Mouse (Mus musculus): ENCODE measurements around the gene Rap2c.

Gene Rap2c

DNA sequence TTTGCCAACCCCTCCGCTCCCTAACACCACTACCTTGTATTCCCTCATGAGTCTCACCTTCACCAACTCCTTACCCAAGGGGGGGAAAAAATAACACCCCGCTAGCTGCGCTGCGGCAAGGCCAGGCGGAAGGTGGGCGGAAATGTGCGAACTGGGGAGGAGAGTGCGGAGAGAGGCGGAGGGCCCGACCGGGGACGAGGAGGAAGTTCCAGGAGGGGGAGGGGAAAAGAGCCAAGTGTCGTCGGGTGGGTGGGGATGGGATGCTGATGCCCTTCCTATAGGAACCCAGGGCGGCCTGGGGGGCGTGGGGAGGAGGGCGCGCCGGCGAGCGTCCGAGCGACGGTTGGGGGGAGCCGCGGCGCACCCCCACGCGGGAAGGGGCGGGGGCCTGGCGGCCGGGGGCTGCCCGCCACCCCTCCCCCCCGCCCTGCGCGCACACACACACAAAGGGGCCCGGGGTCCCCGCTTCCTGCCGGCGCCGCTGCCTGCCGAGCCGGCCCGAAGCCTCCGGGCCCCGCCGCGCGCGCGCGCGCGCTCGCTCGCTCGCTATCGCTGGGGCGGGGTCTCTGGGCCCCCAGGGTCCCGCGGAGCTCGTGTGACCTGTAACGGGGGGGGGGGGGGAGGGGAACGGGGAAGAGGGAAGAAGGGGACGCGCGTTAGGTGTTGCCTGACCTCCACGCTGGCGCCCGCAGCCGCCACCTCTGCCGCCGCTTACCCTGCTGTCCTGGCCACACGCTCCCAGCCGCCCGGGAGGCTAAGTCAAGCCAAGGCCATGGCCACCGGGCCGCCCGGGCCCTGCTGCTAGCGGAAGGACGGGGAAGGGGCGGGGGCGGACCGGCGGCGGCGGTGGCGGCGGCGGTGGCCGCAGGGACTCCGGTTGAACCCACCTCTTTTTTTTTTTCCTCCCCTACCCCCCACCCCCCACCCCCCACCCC lies at the start of gene Rap2c:
TSS of gene Rap2c (minus strand) at position 168 of the 935 bp plus-strand sequence.
- no peak for DNase-seq (ENCODE audit: low read depth, low spot score)

DNA sequence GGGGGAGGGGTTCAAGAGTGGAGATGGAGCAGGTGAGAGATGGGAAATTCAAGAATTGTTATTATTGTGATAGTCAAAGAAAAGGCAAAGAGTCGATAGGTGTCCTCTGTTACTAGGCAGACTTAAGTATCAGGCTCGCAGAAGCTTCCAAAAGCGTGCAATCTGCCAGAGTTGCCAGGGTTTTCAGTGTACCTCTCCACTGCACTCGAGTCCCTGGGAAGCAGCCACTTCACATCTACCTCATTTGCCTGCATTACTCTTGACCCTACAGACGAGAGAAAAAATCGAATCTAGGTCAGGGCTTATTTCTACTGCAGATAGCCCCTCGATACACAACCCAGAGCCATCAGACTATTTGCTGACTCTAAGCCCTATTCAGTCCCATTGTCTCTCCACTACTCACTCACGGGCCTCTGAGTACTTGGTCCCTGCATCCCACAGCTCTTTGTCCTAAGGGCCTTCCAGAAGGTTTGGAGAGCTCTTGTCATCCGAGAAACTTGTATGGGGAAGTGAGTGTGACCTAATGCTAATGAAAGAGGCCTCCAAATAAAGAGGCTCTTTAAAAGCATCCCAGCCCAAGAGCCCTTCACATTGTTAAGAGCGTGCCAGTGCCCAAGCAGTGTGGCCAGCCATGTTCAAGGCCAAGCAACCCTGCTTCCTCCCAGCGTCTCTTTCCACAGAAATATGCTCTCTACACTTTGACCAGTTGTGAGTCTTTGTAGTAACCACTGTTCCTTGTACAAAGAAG lies 48.9 kb upstream of the Rap2c start:
- DNase-seq (ENCODE audit: low read depth, low spot score) = no peak

DNA sequence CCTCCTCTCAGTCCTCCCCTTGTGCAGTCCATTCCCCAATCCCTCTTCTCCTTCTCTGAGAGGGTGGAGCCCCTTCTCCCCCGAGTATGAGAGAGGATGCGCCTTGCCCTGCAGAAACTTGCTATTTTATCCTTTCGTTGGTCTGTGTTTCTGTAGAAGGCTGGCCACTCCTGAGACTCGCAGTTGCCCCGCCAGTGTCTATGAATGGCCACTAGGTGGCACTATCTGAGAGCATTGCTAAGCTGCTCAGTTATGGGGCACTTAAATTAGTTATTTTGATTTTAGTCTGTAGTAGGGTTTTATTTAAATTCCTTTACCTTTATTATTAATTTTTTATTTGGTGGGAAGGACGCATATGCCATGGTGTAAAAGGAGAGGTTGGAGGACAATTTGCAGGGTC lies 48.0 kb upstream of the Rap2c start:
- DNase-seq (ENCODE audit: low read depth, low spot score) = no peak

DNA sequence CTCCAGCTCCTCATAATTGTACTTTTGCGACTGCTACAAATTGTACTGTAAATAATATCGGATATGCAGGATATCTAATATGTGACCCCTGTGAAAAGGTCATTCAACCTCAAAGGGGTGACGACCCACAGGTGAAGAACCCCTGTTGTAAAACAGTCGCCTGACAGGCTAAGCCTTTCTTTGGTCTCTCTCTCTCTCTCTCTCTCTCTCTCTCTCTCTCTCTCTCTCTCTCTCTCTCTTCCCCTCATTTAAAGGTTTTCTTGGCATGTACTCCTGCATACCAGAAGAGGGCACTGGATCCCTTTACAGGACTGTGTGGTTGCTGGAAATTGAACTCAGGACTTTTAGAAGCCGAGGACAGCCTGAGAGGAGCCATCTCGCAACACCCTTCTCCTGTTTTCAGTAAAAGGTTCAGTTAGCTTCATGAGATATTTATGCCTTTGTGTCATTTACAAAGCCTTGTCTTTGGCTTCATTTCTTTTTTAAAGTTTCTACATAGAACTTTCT lies 47.4 kb upstream of the Rap2c start:
- DNase-seq (ENCODE audit: low read depth, low spot score) = no peak

DNA sequence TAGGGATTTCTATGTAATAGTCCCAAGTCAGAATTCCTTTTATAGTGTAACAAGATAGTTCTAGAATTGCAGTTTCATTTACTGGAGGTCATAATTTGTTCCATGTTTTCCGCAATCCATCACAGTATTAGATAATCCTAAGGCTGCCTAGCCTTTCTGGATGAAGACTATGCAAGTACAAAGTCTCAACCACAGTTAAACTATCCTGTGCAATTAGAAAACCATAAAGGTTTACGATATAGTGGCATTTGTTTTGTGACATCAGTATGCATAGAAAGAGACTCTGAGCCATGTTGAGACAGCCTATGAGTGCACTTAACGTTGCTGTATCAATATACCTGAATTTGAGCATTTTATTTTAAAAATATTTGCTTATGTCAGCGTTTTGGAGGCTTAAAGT lies 42.4 kb upstream of the Rap2c start:
- no peak for DNase-seq (ENCODE audit: low read depth, low spot score)

DNA sequence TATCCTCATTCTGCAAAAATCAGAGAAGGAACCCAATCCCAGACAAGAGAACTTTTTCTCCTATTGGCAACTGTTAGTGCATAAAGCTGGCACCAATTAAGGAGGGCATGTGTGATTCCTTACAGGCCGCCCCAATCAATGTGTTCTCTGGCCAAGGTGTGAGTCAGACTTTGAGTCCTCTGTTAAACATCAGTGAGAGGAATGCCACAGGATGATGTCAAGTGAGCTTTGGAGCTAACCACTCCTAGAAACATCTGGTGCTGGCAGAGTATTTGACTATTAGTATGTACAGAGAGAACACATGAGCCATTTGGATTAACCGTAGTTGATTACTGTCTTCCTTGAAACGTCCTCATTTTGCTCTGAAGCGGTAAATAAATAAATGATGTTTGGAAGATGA lies 40.9 kb upstream of the Rap2c start:
- DNase-seq (ENCODE audit: low read depth, low spot score) = no peak

DNA sequence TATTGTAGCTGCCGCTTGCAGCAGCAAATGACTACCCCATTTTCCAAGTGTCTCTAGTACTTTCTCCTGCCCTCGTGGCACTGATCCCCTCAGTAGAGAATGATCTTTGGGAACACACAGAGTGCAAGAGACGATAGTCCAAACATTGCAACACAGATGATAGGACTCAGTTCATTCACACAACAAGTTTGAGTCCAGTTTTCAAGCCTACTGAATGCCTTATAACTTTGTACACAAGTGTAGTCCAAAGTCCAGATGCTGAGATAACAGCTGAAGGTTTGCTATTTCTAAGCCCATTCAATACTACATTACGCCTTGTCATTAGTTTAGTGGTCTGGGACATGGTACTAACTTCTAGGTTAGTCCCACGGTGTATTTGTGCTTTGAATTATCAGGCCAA lies 40.5 kb upstream of the Rap2c start:
- no peak for DNase-seq (ENCODE audit: low read depth, low spot score)

DNA sequence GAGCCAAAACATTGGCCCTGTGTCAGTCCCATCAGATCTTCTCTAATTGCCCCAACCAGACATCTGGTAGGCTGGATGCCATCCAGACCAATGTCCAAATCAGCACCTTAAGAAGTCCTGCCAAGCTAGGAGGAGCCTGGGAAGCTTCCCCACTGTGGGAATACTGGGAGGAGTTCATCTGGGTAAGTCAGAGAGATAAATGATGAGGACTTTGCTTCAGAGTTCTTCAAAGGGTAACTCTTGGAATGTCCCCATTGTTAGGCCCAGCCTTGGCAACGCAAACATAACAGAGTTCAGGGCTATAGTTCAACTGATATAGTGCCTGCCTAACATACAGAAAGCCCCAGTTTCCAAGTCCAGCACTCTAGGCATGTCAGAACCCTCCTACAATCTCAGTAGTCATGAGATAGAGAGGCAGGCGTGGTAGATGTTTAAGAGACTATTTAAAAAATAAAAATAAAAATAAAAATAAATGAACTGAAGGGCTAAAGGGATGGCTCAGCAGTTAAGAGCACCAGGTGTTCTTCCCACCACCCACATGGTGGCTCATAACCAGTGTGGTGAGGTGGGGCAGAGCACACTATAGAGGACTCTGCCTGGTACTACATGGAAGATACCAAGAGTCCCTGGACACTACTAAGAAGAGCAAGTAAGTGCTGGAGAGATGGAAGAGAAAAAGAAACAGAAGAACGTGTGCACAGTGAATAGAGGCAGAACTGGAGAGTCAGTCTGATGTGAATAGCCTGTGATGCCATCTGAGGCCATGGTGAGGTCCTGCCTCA lies 34.1 kb upstream of the Rap2c start:
- no peak for DNase-seq (ENCODE audit: low read depth, low spot score)

DNA sequence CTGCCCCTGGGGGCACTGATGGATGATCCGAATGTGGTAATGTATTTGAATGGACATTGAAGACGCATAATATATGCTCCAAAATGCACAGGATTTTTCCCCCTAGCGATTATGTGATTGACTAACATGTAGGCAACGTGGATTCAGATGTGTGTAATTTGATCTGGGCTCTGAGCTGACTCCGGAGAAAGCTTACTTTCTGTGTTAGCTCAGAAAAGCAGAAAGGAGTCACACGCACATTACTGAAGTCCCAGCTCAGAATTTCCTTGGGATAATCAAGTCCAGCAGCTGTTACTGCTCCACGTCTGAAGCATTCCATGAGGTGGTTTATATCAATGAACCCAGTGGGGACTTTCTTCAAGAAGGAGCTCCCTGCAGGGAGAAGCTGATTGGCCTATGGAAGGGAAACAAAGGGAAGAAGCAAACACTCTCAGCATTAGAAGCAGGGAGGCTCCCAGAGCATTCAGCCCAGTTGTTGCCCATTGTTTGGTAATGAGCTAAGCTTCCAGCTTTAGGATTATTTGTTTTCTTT lies 17.9 kb upstream of the Rap2c start:
- DNase-seq (ENCODE audit: low read depth, low spot score) = no peak

DNA sequence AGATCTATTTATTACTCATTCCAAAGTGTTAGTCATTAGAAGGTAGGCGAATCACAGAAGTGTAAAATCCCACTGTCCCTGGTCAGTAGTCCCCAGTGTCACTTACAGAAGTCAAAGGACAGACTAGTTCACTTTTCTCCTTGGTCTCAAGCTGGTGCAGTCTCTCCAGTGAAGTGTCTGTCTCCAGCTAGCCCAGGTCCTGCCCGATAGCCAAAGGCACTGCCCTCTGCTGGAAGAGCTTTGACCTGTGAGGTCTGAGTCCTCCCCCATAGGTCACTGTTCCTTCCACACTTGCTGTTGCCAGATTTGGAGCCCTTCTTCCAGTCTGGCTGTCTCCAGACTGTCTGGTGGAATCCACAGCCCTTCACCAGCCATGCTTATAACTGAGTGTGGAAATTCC lies 2.1 kb upstream of the Rap2c start:
- DNase-seq (ENCODE audit: low read depth, low spot score) = no peak

DNA sequence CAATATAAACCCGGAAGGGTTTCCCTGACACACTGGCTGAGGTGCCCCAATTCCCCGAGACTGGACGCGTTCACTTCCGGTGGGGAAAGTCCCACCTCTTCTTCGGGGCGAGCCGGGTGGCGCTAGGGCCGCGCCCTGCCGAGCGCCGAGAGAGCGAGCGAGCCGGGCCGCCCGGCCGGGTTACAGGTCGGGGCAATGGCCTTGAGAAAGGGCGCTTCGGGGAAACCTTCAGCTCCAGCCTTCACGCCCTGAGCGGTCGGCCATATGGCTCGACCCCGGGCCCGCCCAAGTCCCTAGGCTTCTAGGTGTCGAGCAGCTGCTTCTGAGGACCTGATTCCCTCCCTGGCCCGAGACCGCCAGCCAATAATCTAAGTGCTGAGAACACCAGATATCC lies 965 bp upstream of the Rap2c start:
- DNase-seq (ENCODE audit: low read depth, low spot score) = no peak

DNA sequence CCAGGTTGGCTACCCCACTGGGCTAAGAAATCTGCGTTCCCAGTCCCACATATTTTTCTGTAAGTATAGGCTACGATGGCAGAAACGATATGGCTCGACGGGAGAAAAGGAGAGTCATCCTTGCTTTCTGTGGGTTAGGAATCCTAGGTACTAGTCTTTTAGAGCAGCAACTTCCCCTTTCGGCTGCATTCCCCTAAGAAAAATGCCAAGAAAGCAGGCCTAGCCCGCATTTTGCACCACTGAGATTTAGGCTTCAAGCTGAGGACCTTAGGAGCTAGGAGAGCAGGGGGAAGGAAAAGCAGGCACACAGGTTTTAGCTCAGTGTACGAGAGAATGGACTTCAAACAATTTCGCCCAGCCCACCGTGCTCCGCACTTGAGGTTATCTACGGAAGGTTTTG lies 892 bp downstream of the Rap2c start:
- DNase-seq (ENCODE audit: low read depth, low spot score) = no peak

DNA sequence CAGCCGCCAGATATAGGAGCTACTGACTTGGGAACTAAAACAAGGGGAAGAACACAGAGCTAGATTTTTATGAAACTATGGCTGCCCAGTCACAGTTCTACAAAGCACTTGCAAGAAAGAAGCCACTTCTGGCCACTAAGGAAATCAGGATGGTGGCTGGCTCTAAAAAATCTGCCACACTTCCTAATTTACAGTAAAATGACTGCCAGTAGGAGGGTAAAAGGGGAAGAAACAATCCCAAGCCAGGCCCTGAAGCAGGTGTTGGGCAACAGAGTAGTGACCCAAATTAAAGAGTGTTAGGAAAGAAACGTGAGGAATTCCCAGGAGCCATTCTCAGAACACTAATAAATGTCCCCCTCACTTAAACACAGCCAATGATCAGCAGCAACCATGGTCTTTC lies 5.5 kb downstream of the Rap2c start:
- DNase-seq (ENCODE audit: low read depth, low spot score) = no peak

DNA sequence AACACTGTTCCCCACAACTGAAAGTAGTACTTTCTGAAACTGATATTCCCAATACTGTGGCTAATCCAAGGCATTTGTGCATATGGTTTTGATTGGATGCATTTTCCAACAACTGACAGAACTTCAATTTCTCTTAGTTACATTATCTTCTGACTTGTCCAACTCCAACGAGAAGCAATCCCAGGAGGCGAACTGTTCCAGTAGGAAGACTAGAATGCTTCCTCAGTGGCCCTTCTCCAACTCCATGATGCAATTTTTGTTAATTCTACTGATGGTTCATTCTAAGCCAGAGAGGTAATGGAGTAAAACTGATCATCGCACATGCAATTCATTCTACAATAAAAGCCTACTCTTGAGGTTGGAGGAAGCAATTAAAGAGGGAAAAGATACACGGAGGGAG lies 7.5 kb downstream of the Rap2c start:
- DNase-seq (ENCODE audit: low read depth, low spot score) = no peak

DNA sequence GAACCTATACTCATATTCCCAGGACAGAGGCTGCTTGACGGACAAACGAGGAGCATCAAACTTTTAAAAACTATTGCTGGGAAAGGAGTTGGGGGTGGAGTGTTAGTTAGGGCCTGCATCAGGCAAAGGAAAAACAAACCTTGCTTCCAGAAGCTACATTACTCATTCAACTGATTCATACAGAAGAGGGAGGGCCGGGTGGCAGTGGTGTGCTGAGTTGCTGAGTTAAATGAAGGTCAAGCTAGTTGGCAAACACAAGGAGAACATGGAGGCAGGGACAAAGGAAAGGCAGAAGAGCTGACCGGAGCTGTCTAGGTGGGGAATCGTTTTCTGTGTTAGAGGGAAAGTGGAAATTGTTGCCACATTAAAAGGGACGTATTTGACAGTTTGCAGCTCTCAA lies 17.0 kb downstream of the Rap2c start:
- no peak for DNase-seq (ENCODE audit: low read depth, low spot score)

DNA sequence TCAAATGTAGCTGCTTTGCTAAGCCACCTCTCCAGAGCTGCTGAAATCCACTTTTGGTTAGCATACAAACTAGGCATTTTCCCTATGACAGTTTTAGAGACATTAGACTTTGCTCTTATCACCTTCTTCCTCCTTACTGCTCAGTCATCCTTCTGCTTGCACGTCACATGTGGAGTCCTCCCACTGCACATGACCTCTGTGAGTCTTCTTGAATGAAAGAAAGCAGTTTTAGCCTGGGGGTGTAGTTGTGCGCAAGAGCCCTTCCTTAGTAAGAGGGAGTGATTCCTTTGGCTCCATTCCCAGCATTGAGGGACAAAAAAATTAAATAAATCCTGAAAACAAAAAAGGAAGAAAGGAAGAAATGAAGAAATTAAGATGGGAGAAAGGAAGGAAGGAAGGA lies 22.5 kb downstream of the Rap2c start:
- DNase-seq (ENCODE audit: low read depth, low spot score) = no peak

DNA sequence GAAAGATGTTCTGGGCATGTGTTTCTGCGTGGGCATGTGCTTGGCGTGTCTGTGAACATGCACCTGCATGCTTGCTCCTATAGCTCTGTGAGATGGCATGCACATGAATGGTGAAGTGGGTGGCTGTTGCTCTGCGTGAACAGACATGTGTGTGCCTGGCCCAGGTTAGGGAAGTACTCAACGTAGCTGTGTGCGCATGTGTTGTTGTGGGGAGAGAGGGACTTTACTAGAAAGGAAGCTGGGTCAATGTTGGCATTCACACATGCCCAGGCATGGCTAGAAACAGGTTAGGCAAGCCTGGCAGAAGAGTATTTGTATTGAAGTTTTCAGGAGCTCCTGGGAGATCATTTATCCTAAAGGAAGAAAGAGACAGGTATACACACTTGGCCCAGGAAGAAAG lies 26.5 kb downstream of the Rap2c start:
- DNase-seq (ENCODE audit: low read depth, low spot score) = no peak

DNA sequence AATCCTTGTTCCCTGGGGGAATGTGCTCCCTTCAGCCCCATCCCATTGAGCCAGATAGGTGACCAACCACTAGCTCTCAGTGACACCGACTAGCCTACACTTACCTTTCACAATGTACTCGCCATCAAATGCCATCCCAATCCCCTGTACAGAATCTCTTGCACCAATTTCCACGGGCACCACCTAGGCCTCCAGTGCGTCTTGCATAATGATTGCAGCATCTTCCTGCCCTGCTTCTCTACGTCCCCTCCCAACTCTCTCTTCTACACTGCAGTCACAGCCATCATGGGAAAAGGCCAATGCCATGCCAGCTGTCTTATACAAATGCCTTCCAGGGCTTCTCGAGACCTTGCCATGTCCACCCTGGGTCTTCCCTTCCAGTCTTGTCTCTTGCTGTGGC lies 27.9 kb downstream of the Rap2c start:
- no peak for DNase-seq (ENCODE audit: low read depth, low spot score)

DNA sequence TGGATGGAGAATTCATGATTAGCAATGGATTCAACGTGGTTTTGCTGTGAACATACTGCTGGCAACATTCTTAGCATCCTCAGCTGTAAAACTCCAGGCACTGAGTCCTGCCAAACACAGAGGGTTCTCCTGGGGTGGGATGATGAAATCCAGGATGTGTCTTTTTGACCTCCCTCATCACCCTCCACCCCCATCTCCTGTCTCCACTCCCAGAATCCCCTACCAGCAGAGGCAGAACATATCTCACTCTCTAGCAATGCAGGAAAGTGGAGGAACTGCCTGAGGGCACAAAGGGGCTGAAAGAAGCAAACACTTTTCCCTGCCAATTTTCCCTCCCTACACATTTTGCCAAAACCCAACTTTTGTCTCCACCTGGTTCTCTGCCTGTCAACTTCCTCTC lies 29.2 kb downstream of the Rap2c start:
- DNase-seq (ENCODE audit: low read depth, low spot score) = no peak

DNA sequence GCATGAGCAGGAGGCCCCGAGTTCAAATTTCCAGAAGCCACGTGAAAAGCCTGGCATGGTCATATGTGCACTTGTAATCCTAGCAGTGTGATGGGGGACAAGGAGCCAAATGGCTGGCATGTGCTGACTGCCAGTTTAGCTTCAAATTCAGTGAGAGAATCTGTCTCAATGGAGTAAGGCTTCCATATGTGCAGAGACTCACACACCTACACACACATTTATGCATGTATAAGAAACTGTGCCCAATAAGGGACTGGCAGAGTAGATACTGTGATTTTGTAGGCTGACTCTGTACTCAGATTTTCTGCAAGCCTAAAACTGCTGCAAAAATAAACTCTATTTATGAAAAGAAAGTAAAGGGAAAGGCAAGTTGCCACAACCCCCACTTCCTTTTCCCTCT lies 39.4 kb downstream of the Rap2c start:
- no peak for DNase-seq (ENCODE audit: low read depth, low spot score)

DNA sequence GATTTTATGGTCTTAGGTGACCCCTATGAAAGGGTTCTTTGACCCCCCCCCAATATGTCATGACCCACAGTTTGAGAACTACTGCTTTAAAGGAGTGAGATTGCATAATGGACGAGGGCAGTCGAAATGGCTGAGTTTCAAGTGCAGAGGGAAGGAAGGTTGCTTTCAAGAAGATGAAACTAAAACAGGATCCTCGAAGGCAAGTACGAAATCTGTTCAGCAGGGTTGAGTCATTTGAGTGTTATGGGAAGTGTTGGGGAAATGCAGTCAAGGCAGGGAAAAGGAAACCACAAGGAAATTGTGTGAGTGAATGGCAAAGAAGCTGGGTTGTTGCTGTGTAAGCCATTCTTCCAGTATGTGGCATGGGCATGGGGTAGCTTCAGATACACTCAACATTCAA lies 45.7 kb downstream of the Rap2c start:
- no peak for DNase-seq (ENCODE audit: low read depth, low spot score)

DNA sequence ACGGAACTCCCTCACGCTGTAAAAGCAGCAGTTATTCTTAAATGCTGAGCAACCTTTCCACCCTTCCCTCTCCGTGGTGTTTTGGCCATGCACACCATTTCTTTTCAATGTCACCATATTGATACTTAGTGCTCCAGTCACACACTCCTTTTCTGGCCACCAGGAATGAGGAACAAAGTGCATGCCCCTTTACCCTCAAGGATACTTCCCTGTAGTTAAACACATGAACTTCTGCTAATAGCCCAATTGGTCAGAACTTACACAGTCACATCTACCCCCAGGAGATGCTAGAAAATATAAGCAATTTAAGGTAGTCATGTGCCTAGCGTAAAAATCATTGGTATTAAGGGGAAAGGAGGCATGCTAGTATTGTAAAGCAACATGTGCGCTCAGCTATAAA lies 47.9 kb downstream of the Rap2c start:
- DNase-seq (ENCODE audit: low read depth, low spot score) = no peak
